Comparison of ENCODE assay signal across 8 mouse cellular contexts in the genomic region with DNA sequence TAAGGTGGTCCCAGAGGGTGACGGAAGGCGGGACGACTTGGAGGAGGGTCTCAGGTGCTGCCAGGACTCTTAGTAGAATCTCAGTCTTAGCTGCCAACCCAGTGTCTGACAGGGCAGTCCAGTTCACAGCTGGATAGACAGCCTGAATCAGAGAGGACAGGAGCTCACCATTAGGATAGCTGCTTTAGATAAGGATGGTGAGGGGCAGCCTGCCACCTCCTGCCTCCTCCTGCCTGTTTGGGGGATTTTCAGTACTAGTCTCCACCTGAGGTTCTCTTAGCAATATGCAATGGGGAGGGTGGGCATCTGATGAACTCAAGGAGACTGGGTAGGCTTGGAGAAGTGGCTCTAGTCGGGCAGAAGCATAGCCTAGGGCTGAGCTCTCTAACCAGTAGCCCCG. TPM values are rescaled to one million over a fixed set of nuclear protein-coding genes. Genes with fewer than 3 reads are reported as not detected.
DNase-seq lines count a peak whose midpoint lies in the region; ATAC-seq and TF ChIP-seq lines count a peak whose summit lies in the region.

No protein-coding gene starts in this region.

- peaks cover 14% of the 10 kb centered on the region; the same call in 1 of the 2 replicates for H3K4me1 ChIP-seq in lung, postnatal 0 days (ENCODE audit: insufficient read depth, low read depth, low read length)
- H3K4me1 ChIP-seq in limb, embryonic 13.5 days, result peaks cover 42% of the 10 kb centered on the region
- H3K4me1 ChIP-seq in stomach, embryonic 14.5 days (ENCODE audit: control insufficient read depth, insufficient read depth, low read length), result peaks cover 14% of the 10 kb centered on the region

- TF ChIP-seq CTCF in lung, postnatal 0 days (IDR thresholded peaks at IDR 0.05), result no peak

- peaks cover 8% of the 10 kb centered on the region; the same call in 1 of the 2 replicates for H3K36me3 ChIP-seq in lung, postnatal 0 days (ENCODE audit: insufficient read depth, low read length)
- H3K36me3 ChIP-seq in limb, embryonic 13.5 days, result peaks cover 16% of the 10 kb centered on the region
- no peaks in the 10 kb centered on the region for H3K36me3 ChIP-seq in stomach, embryonic 14.5 days (ENCODE audit: control insufficient read depth, insufficient read depth, low read length)

- no peaks in the 10 kb centered on the region for H3K27me3 ChIP-seq in lung, postnatal 0 days (replicated peaks; ENCODE audit: insufficient read depth, low read length)
- no peaks in the 10 kb centered on the region for H3K27me3 ChIP-seq in limb, embryonic 13.5 days
- no peaks in the 10 kb centered on the region for H3K27me3 ChIP-seq in stomach, embryonic 14.5 days (ENCODE audit: control insufficient read depth, insufficient read depth, low read length)

- H3K4me3 ChIP-seq in lung, postnatal 0 days (ENCODE audit: low read depth, low read length), result peak overlapping the region; percentile 67
- H3K4me3 ChIP-seq in limb, embryonic 13.5 days, result peak overlapping the region; percentile 87
- H3K4me3 ChIP-seq in stomach, embryonic 14.5 days (ENCODE audit: low read depth, low read length), result peak overlapping the region; percentile 89

- H3K27ac ChIP-seq in lung, postnatal 0 days (ENCODE audit: low read length), result peak overlapping the region; percentile 72; the same call in 1 of the 2 replicates
- H3K27ac ChIP-seq in limb, embryonic 13.5 days, result no peak overlapping the region
- H3K27ac ChIP-seq in stomach, embryonic 14.5 days (ENCODE audit: low read length), result no peak overlapping the region

- peak overlapping the region; percentile 86 for H3K4me2 ChIP-seq in lung, postnatal 0 days (replicated peaks; ENCODE audit: low read depth, low read length)
- peak overlapping the region; percentile 83 for H3K4me2 ChIP-seq in limb, embryonic 13.5 days (replicated peaks)
- H3K4me2 ChIP-seq in stomach, embryonic 14.5 days (replicated peaks; ENCODE audit: low read depth, low read length), result peak overlapping the region; percentile 89

- H3K9me3 ChIP-seq in lung, postnatal 0 days (ENCODE audit: low read length), result no peaks in the 10 kb centered on the region
- H3K9me3 ChIP-seq in limb, embryonic 13.5 days, result no peaks in the 10 kb centered on the region
- no peaks in the 10 kb centered on the region for H3K9me3 ChIP-seq in stomach, embryonic 14.5 days (ENCODE audit: control insufficient read depth, low read depth, low read length)

- no peak for ATAC-seq in lung, postnatal 0 days
- ATAC-seq in erythroid progenitor cell, adult 5-6 weeks (replicated peaks; ENCODE audit: low FRiP score, poor library complexity, severe bottlenecking), result 0 out of 2 replicates have a peak, but pooled peaks have one; percentile 20
- ATAC-seq in limb, embryonic 13.5 days (ENCODE audit: low FRiP score, low read depth), result no peak
- no peak for ATAC-seq in stomach, embryonic 14.5 days (ENCODE audit: insufficient number of reproducible peaks, insufficient read depth, low FRiP score, low read depth)

- 51% methylated on average over 5 of the region's 5 CpGs for WGBS in lung, postnatal 0 days
- 51% methylated on average over 5 of the region's 5 CpGs for WGBS in limb, embryonic 13.5 days
- 54% methylated on average over 5 of the region's 5 CpGs for WGBS in stomach, embryonic 14.5 days

- peak overlapping the region; percentile 77 for H3K9ac ChIP-seq in lung, postnatal 0 days (replicated peaks; ENCODE audit: low read depth)
- peak overlapping the region; percentile 97 for H3K9ac ChIP-seq in limb, embryonic 13.5 days
- H3K9ac ChIP-seq in stomach, embryonic 14.5 days (replicated peaks; ENCODE audit: low read depth, low read length), result peak overlapping the region; percentile 55; the same call in 1 of the 2 replicates

- no peak for DNase-seq in lung, postnatal 0 days (ENCODE audit: low spot score)
- DNase-seq in lung, postnatal 25 days (ENCODE audit: low spot score), result no peak
- no peak for DNase-seq in thymus, postnatal 4 days
- no peak for DNase-seq in frontal cortex, postnatal 10 days (ENCODE audit: low spot score in 2 of 2)
- DNase-seq in frontal cortex, postnatal 36 days (ENCODE audit: low spot score in 2 of 2), result no peak

- no peak for TF ChIP-seq EP300 in lung, postnatal 0 days (IDR thresholded peaks at IDR 0.05)

RNA-seq across cellular contexts. Expression of a gene that starts 0.9 kb away (rescaled TPM):
- polyA plus RNA-seq in lung, postnatal 0 days (2015; fragmentation: Nextera tagmentation; extraction: Ambion mirVana), result 36.5 and 37.4 TPM in 2 replicates
- 80.9 and 111 TPM in 2 replicates for total RNA-seq in erythroid progenitor cell, adult 5-6 weeks (2015; ENCODE audit: low replicate concordance)
- total RNA-seq in erythroid progenitor cell, adult 5-6 weeks (2017; ENCODE audit: low replicate concordance), result 33.9 and 79.7 TPM in 2 replicates
- polyA plus RNA-seq in limb, embryonic 13.5 days (2015; fragmentation: Nextera tagmentation; extraction: Ambion mirVana), result 28.0 and 31.1 TPM in 2 replicates
- 27.3 and 30.0 TPM in 2 replicates for polyA plus RNA-seq in stomach, embryonic 14.5 days (2014; fragmentation: Nextera tagmentation; extraction: Ambion mirVana)

RNA-seq across cellular contexts. Expression of a gene that starts 1.2 kb away (rescaled TPM):
- polyA plus RNA-seq in lung, postnatal 0 days (2015; fragmentation: Nextera tagmentation; extraction: Ambion mirVana), result 88.0 and 93.3 TPM in 2 replicates
- 118 and 151 TPM in 2 replicates for total RNA-seq in erythroid progenitor cell, adult 5-6 weeks (2015; ENCODE audit: low replicate concordance)
- total RNA-seq in erythroid progenitor cell, adult 5-6 weeks (2017; ENCODE audit: low replicate concordance), result 103 and 168 TPM in 2 replicates
- polyA plus RNA-seq in limb, embryonic 13.5 days (2015; fragmentation: Nextera tagmentation; extraction: Ambion mirVana), result 144 and 150 TPM in 2 replicates
- polyA plus RNA-seq in stomach, embryonic 14.5 days (2014; fragmentation: Nextera tagmentation; extraction: Ambion mirVana), result 82.6 and 85.4 TPM in 2 replicates

RNA-seq across cellular contexts. Expression of a gene that starts 22.6 kb away (rescaled TPM):
- polyA plus RNA-seq in lung, postnatal 0 days (2015; fragmentation: Nextera tagmentation; extraction: Ambion mirVana), result 25.0 and 26.1 TPM in 2 replicates
- total RNA-seq in erythroid progenitor cell, adult 5-6 weeks (2015; ENCODE audit: low replicate concordance), result 4.6 and 14.1 TPM in 2 replicates
- 5.4 and 20.9 TPM in 2 replicates for total RNA-seq in erythroid progenitor cell, adult 5-6 weeks (2017; ENCODE audit: low replicate concordance)
- 33.1 and 33.5 TPM in 2 replicates for polyA plus RNA-seq in limb, embryonic 13.5 days (2015; fragmentation: Nextera tagmentation; extraction: Ambion mirVana)
- polyA plus RNA-seq in stomach, embryonic 14.5 days (2014; fragmentation: Nextera tagmentation; extraction: Ambion mirVana), result 35.8 and 37.8 TPM in 2 replicates

RNA-seq across cellular contexts. Expression of a gene that starts 50.6 kb away (rescaled TPM):
- 13.8 and 14.9 TPM in 2 replicates for polyA plus RNA-seq in lung, postnatal 0 days (2015; fragmentation: Nextera tagmentation; extraction: Ambion mirVana)
- 3.8 and 7.2 TPM in 2 replicates for total RNA-seq in erythroid progenitor cell, adult 5-6 weeks (2015; ENCODE audit: low replicate concordance)
- total RNA-seq in erythroid progenitor cell, adult 5-6 weeks (2017; ENCODE audit: low replicate concordance), result 12.4 and 18.7 TPM in 2 replicates
- polyA plus RNA-seq in limb, embryonic 13.5 days (2015; fragmentation: Nextera tagmentation; extraction: Ambion mirVana), result 24.3 and 26.6 TPM in 2 replicates
- polyA plus RNA-seq in stomach, embryonic 14.5 days (2014; fragmentation: Nextera tagmentation; extraction: Ambion mirVana), result 21.2 and 21.7 TPM in 2 replicates

RNA-seq across cellular contexts. Expression of a gene that starts 55.5 kb away (rescaled TPM):
- polyA plus RNA-seq in lung, postnatal 0 days (2015; fragmentation: Nextera tagmentation; extraction: Ambion mirVana), result 58.9 and 64.9 TPM in 2 replicates
- total RNA-seq in erythroid progenitor cell, adult 5-6 weeks (2015; ENCODE audit: low replicate concordance), result 6.5 and 8.4 TPM in 2 replicates
- total RNA-seq in erythroid progenitor cell, adult 5-6 weeks (2017; ENCODE audit: low replicate concordance), result 5.4 and 10.8 TPM in 2 replicates
- polyA plus RNA-seq in limb, embryonic 13.5 days (2015; fragmentation: Nextera tagmentation; extraction: Ambion mirVana), result 82.7 and 85.0 TPM in 2 replicates
- 90.0 and 93.7 TPM in 2 replicates for polyA plus RNA-seq in stomach, embryonic 14.5 days (2014; fragmentation: Nextera tagmentation; extraction: Ambion mirVana)
